Mouse (Mus musculus): Measurements from ENCODE around the gene Gm3685. TPM values are rescaled to one million over a fixed set of nuclear protein-coding genes. Genes with fewer than 3 reads are reported as not detected.
"Not testable (repeated sequence)": the region's sequence is repeated elsewhere in the genome, so short reads cannot be mapped to it uniquely, and the experiment has no call there.

The Gm3685 gene
- not detected for total RNA-seq (2022)

DNA sequence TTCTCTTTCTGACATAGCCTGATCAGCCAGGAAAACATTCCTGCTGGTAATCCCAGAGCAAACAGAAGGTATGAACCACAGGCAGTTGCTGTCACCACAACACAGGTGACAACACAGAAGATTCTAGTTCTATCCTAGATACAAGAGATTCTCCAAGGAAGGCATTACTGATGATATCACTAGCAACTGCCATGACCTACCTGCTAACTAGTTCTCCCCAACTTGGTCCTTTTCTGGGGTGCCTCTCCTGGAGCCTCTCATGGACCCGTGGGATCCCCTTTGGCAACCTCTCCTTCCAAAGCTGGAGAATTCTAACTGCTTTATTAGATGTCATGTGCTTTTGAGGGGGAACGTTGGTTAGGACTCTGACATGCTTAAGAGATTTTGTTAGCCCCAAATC is at the start of gene Gm3685:
Gm3685 (minus strand) TSS at position 101 of the 400 bp plus-strand sequence.
- DNase-seq (ENCODE audit: low spot score in 2 of 2), result not testable (repeated sequence)

- peak; percentile 5 for DNase-seq (ENCODE audit: low spot score in 2 of 2)
These were observed 17.7 kb downstream of the Gm3685 start, which contains the start of gene Gm10406 for GRCm38 (mm10) chr14:7026781-7027749. Gm10406 (minus strand) TSS chr14:7027449.

DNA sequence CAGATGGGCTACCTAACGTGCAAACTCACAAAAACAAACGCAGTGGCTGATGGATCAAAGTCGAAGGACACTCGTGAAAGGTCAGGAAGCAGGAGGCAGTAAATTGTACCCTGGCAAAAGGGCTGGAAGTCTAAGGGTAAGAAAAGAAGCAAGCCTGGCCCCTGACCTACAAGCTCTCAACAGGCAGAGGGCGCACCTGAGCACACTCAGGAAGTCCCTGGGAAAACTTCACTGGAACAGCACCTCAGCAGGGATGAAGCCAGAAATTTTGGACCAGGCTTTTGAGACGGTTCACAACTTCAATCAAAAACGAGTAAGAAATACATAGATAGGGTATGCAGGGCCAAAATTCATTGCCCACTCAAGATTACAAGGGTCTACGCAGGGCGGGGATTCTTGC is 18.5 kb downstream of the Gm3685 start:
- peak; percentile 1 to 4 for DNase-seq (ENCODE audit: low spot score in 2 of 2)

Other genes starting within 250 kb of the Gm3685 start
- gene Gm3642, start 204.7 kb downstream of the Gm3685 start, total RNA-seq (2022), result not detected
- gene Gm3667, start 155.0 kb downstream of the Gm3685 start, total RNA-seq (2022), result 1 to 10 TPM; 1.4 to 2.0 (median 1.8) TPM
- gene Gm6356, start 71.2 kb downstream of the Gm3685 start, total RNA-seq (2022), result not detected
- gene Gm10406, start 17.5 kb downstream of the Gm3685 start, total RNA-seq (2022), result under 1 TPM; 0.44 to 0.84 (median 0.57) TPM
- gene Gm3696, start 55.7 kb upstream of the Gm3685 start, total RNA-seq (2022), result 1 to 10 TPM; 1.5 to 3.6 (median 2.7) TPM
- gene Gm6676, start 80.4 kb upstream of the Gm3685 start, total RNA-seq (2022), result not detected
- gene Gm3512, start 129.6 kb upstream of the Gm3685 start, total RNA-seq (2022), result 1 to 10 TPM; 1.2 to 2.0 (median 1.6) TPM
- not detected for gene Gm16434, start 149.6 kb upstream of the Gm3685 start, total RNA-seq (2022)
- not detected for gene Gm3727, start 219.7 kb upstream of the Gm3685 start, total RNA-seq (2022)

Measured in left cerebral cortex, adult 8-10 months (tissue).